Mouse (Mus musculus): ENCODE measurements around the gene Gm11627.

GRCm38 (mm10) chr11:102611317-102611705 is 32.0 kb upstream of the Gm11627 start:
- no peak for TF ChIP-seq CTCF (IDR thresholded peaks at IDR 0.05; ENCODE audit: extremely low read depth, insufficient read depth, insufficient read length, insufficient replicate concordance)
- TF ChIP-seq POLR2A (IDR thresholded peaks at IDR 0.05; ENCODE audit: low read depth, low read length), result no peak

Data from spleen, adult 2 months (tissue).